ENCODE assay signal across 21 mouse cellular contexts in the genomic region with DNA sequence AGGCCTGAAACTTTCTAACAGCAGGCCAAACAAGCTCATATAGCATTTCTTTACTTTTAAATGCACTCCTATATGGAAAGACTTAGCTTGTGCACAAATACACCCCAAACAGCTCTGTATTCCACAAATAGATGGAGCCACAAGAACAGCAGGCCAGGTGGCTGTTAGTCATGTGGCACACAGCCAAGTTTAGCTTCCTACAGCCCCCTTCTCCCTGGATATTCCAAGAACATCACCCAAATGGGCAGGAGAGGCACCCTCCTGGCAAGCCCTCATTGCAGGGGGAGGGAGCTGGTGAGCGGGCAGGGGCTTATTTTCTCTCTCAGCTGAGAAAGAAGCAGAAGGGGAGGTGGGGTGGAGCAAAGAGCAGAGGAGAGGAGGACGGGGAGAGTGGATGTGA. TPM values are rescaled to one million over a fixed set of nuclear protein-coding genes. Genes with fewer than 3 reads are reported as not detected.
DNase-seq lines count a peak whose midpoint lies in the region; ATAC-seq and TF ChIP-seq lines count a peak whose summit lies in the region.
"Had no signal": no experiment of that assay in that cellular context is flagged by ENCODE, and none has a peak within 500 bp of the region (broad histone marks: within the 10 kb centered on the region; RNA-seq: fewer than 3 reads in every experiment).

No protein-coding gene starts in this region.

- WGBS in forebrain, postnatal 0 days: 53% methylated on average over 2 of the region's 2 CpGs
- 59% methylated on average over 2 of the region's 2 CpGs for WGBS in hindbrain, postnatal 0 days

- DNase-seq in layer of hippocampus, adult 8-10 months (ENCODE audit: low spot score in 2 of 2): peak; percentile 14 to 34
- no peak for DNase-seq in layer of hippocampus, postnatal 10 days (ENCODE audit: low spot score in 2 of 2)
- DNase-seq in brain, adult 2 months (ENCODE audit: low read depth, low spot score): peak; percentile 93
- DNase-seq in left cerebral cortex, adult 9 months (ENCODE audit: low spot score in 2 of 2): peak; percentile 64 to 71
- peak; percentile 33 for DNase-seq in right cerebral cortex, postnatal 14 days
- DNase-seq in spleen, adult 12 weeks (ENCODE audit: low spot score): no peak
- no peak for DNase-seq in forebrain, postnatal 0 days
- DNase-seq in hindbrain, postnatal 0 days (ENCODE audit: low spot score): no peak
- DNase-seq: cerebellum, postnatal 25 days; heart, adult 18-20 months; liver; lung, adult 18-20 months; lung, postnatal 4 days; thymus, postnatal 25 days had no signal

- no peak overlapping the region for H3K9ac ChIP-seq in forebrain, postnatal 0 days
- no peak overlapping the region for H3K9ac ChIP-seq in hindbrain, postnatal 0 days (replicated peaks; ENCODE audit: low read length)
- H3K9ac ChIP-seq: forebrain, embryonic 13.5 days; heart, embryonic 15.5 days; hindbrain, embryonic 12.5 days; neural tube, embryonic 12.5 days had no signal

- H3K36me3 ChIP-seq in forebrain, postnatal 0 days (ENCODE audit: insufficient read depth): no peaks in the 10 kb centered on the region
- no peaks in the 10 kb centered on the region for H3K36me3 ChIP-seq in hindbrain, postnatal 0 days (ENCODE audit: insufficient read depth, low read length)
- H3K36me3 ChIP-seq: heart, embryonic 15.5 days; hindbrain, embryonic 12.5 days; neural tube, embryonic 12.5 days had no signal

- TF ChIP-seq CTCF in forebrain, postnatal 0 days (IDR thresholded peaks at IDR 0.05; ENCODE audit: low read depth): no peak
- TF ChIP-seq CTCF in hindbrain, postnatal 0 days (IDR thresholded peaks at IDR 0.05; ENCODE audit: low read depth): no peak

- H3K4me1 ChIP-seq in forebrain, postnatal 0 days (ENCODE audit: insufficient read depth): no peaks in the 10 kb centered on the region
- no peaks in the 10 kb centered on the region for H3K4me1 ChIP-seq in hindbrain, postnatal 0 days (ENCODE audit: insufficient read depth, low read length)
- H3K4me1 ChIP-seq: heart, embryonic 15.5 days; hindbrain, embryonic 12.5 days; neural tube, embryonic 12.5 days had no signal

- no peak overlapping the region for H3K27ac ChIP-seq in forebrain, postnatal 0 days (ENCODE audit: low read depth, low read length)
- H3K27ac ChIP-seq in hindbrain, postnatal 0 days: no peak overlapping the region
- H3K27ac ChIP-seq: forebrain, embryonic 13.5 days; heart, embryonic 15.5 days; hindbrain, embryonic 12.5 days; neural tube, embryonic 12.5 days; stomach, postnatal 0 days had no signal

- H3K9me3 ChIP-seq in forebrain, postnatal 0 days (ENCODE audit: low read length): no peaks in the 10 kb centered on the region
- no peaks in the 10 kb centered on the region for H3K9me3 ChIP-seq in hindbrain, postnatal 0 days (ENCODE audit: low read length)
- H3K9me3 ChIP-seq: neural tube, embryonic 12.5 days had no signal

- no peak overlapping the region for H3K4me3 ChIP-seq in forebrain, postnatal 0 days (ENCODE audit: low read depth, low read length)
- no peak overlapping the region for H3K4me3 ChIP-seq in hindbrain, postnatal 0 days (ENCODE audit: low read length)
- H3K4me3 ChIP-seq: forebrain, embryonic 13.5 days; heart, embryonic 15.5 days; hindbrain, embryonic 12.5 days; neural tube, embryonic 12.5 days had no signal

- H3K27me3 ChIP-seq in forebrain, postnatal 0 days (ENCODE audit: insufficient read depth, low read length): no peaks in the 10 kb centered on the region
- H3K27me3 ChIP-seq in hindbrain, postnatal 0 days (ENCODE audit: insufficient read depth, low read length): no peaks in the 10 kb centered on the region
- H3K27me3 ChIP-seq: forebrain, embryonic 13.5 days; heart, embryonic 15.5 days; hindbrain, embryonic 12.5 days; neural tube, embryonic 12.5 days had no signal

- H3K4me2 ChIP-seq in forebrain, postnatal 0 days (ENCODE audit: low read depth): no peak overlapping the region
- no peak overlapping the region for H3K4me2 ChIP-seq in hindbrain, postnatal 0 days (ENCODE audit: low read depth, low read length)
- H3K4me2 ChIP-seq: forebrain, embryonic 13.5 days; heart, embryonic 15.5 days; hindbrain, embryonic 12.5 days; midbrain, embryonic 11.5 days; neural tube, embryonic 12.5 days had no signal

- ATAC-seq in forebrain, postnatal 0 days: no peak
- no peak for ATAC-seq in hindbrain, postnatal 0 days
- ATAC-seq: forebrain, embryonic 13.5 days; intestine, embryonic 16.5 days had no signal

RNA-seq across cellular contexts. Expression of a gene that starts 48.0 kb away (rescaled TPM):
- total RNA-seq in layer of hippocampus, adult 8-10 months (2022): 10 to 100 TPM; 26.3 to 34.2 (median 29.6) TPM
- total RNA-seq in layer of hippocampus, postnatal 10 days (2021): 10 to 100 TPM; 24.5 to 28.3 TPM
- total RNA-seq in forebrain, postnatal 0 days (2014; rRNA removed): 41.5 and 41.7 TPM in 2 replicates
- 31.6 and 33.8 TPM in 2 replicates for polyA plus RNA-seq in forebrain, postnatal 0 days (2015; fragmentation: Nextera tagmentation; extraction: Ambion mirVana)
- 23.7 and 30.5 TPM in 2 replicates for total RNA-seq in hindbrain, postnatal 0 days (2014; rRNA removed)
- polyA plus RNA-seq in hindbrain, postnatal 0 days (2015; fragmentation: Nextera tagmentation; extraction: Ambion mirVana): 31.5 and 35.7 TPM in 2 replicates

RNA-seq across cellular contexts. Expression of a gene that starts 48.2 kb away (rescaled TPM):
- total RNA-seq in layer of hippocampus, adult 8-10 months (2022): 10 to 100 TPM in 2 of 4 experiments, 1 to 10 TPM in 2; 7.3 to 11.5 (median 8.9) TPM
- 1 to 10 TPM; 8.8 to 9.4 TPM for total RNA-seq in layer of hippocampus, postnatal 10 days (2021)
- 4.1 and 6.0 TPM in 2 replicates for total RNA-seq in forebrain, postnatal 0 days (2014; rRNA removed)
- 2.0 and 2.2 TPM in 2 replicates for polyA plus RNA-seq in forebrain, postnatal 0 days (2015; fragmentation: Nextera tagmentation; extraction: Ambion mirVana)
- total RNA-seq in hindbrain, postnatal 0 days (2014; rRNA removed): 2.6 and 2.8 TPM in 2 replicates
- 2.4 and 2.9 TPM in 2 replicates for polyA plus RNA-seq in hindbrain, postnatal 0 days (2015; fragmentation: Nextera tagmentation; extraction: Ambion mirVana)

Comparison
In these comparisons a context has a peak if more than half of its experiments do, and no peak if none do; other contexts are left out.
1. DNase-seq: peak in layer of hippocampus, adult 8-10 months (2 of 2), brain, adult 2 months (single experiment), left cerebral cortex, adult 9 months (2 of 2) and right cerebral cortex, postnatal 14 days (single experiment); none in layer of hippocampus, postnatal 10 days (0 of 2), spleen, adult 12 weeks (single experiment), forebrain, postnatal 0 days (single experiment) and hindbrain, postnatal 0 days (single experiment).